Mouse (Mus musculus): ENCODE results near the gene Ank2.

Ank2 gene

GRCm38 (mm10) chr3:127292864-127293478 lies 206.2 kb downstream of the Ank2 start:
- DNase-seq (ENCODE audit: low spot score) = no peak

GRCm38 (mm10) chr3:127282277-127282676 lies 216.9 kb downstream of the Ank2 start:
- no peak for DNase-seq (ENCODE audit: low spot score)

GRCm38 (mm10) chr3:127281390-127281789 lies 217.8 kb downstream of the Ank2 start:
- DNase-seq (ENCODE audit: low spot score) = no peak

GRCm38 (mm10) chr3:127280376-127280775 lies 218.8 kb downstream of the Ank2 start:
- DNase-seq (ENCODE audit: low spot score) = no peak

- DNase-seq (ENCODE audit: low spot score) = no peak
These were observed 223.2 kb downstream of the Ank2 start for GRCm38 (mm10) chr3:127275953-127276352.

GRCm38 (mm10) chr3:127272801-127273200 lies 226.3 kb downstream of the Ank2 start:
- no peak for DNase-seq (ENCODE audit: low spot score)

- no peak for DNase-seq (ENCODE audit: low spot score)
These were observed 229.5 kb downstream of the Ank2 start for GRCm38 (mm10) chr3:127269616-127270015.

- DNase-seq (ENCODE audit: low spot score) = no peak
These were observed 231.3 kb downstream of the Ank2 start for GRCm38 (mm10) chr3:127267846-127268245.

GRCm38 (mm10) chr3:127265732-127266131 lies 233.4 kb downstream of the Ank2 start:
- DNase-seq (ENCODE audit: low spot score) = no peak

GRCm38 (mm10) chr3:127265182-127265581 lies 234.0 kb downstream of the Ank2 start:
- no peak for DNase-seq (ENCODE audit: low spot score)

- DNase-seq (ENCODE audit: low spot score) = no peak
These were observed 238.4 kb downstream of the Ank2 start for GRCm38 (mm10) chr3:127260786-127261166.

GRCm38 (mm10) chr3:127260007-127260785 lies 239.0 kb downstream of the Ank2 start:
- no peak for DNase-seq (ENCODE audit: low spot score)

GRCm38 (mm10) chr3:127258466-127259075 lies 240.6 kb downstream of the Ank2 start:
- no peak for DNase-seq (ENCODE audit: low spot score)

GRCm38 (mm10) chr3:127257969-127258368 lies 241.2 kb downstream of the Ank2 start:
- DNase-seq (ENCODE audit: low spot score) = peak; percentile 16

- peak; percentile 75 for DNase-seq (ENCODE audit: low spot score)
These were observed 241.7 kb downstream of the Ank2 start for GRCm38 (mm10) chr3:127257279-127257925.

GRCm38 (mm10) chr3:127256681-127257080 lies 242.5 kb downstream of the Ank2 start:
- no peak for DNase-seq (ENCODE audit: low spot score)

GRCm38 (mm10) chr3:127250930-127251329 lies 248.2 kb downstream of the Ank2 start:
- DNase-seq (ENCODE audit: low spot score) = no peak

GRCm38 (mm10) chr3:127248611-127249010 lies 250.5 kb downstream of the Ank2 start:
- no peak for DNase-seq (ENCODE audit: low spot score)

- DNase-seq (ENCODE audit: low spot score) = no peak
These were observed 252.0 kb downstream of the Ank2 start for GRCm38 (mm10) chr3:127246989-127247708.

GRCm38 (mm10) chr3:127243928-127244642 lies 255.1 kb downstream of the Ank2 start:
- DNase-seq (ENCODE audit: low spot score) = no peak

GRCm38 (mm10) chr3:127242234-127242810 lies 256.8 kb downstream of the Ank2 start:
- no peak for DNase-seq (ENCODE audit: low spot score)
